Mouse (Mus musculus): ENCODE data around the gene Zfp189.

The Zfp189 gene

GRCm38 (mm10) chr4:49536671-49537070 is 15.7 kb downstream of the Zfp189 start:
- no peak for DNase-seq (ENCODE audit: low spot score in 2 of 2)

- no peak for DNase-seq (ENCODE audit: low spot score in 2 of 2)
Observed at GRCm38 (mm10) chr4:49539665-49540064, 18.7 kb downstream of the Zfp189 start.

- DNase-seq (ENCODE audit: low spot score in 2 of 2), result no peak
Observed at GRCm38 (mm10) chr4:49540966-49541365, 20.0 kb downstream of the Zfp189 start.

- DNase-seq (ENCODE audit: low spot score in 2 of 2), result no peak
Observed at GRCm38 (mm10) chr4:49546026-49546425, 25.1 kb downstream of the Zfp189 start.

- DNase-seq (ENCODE audit: low spot score in 2 of 2), result no peak
Observed at GRCm38 (mm10) chr4:49546873-49547543, 26.0 kb downstream of the Zfp189 start.

GRCm38 (mm10) chr4:49547544-49548219 is 26.7 kb downstream of the Zfp189 start:
- DNase-seq (ENCODE audit: low spot score in 2 of 2), result no peak

GRCm38 (mm10) chr4:49549383-49549782 is 28.4 kb downstream of the Zfp189 start, which contains the start of gene Aldob:
TSS of gene Aldob (minus strand) at chr4:49549546.
- no peak for DNase-seq (ENCODE audit: low spot score in 2 of 2)

GRCm38 (mm10) chr4:49553380-49553779 is 32.4 kb downstream of the Zfp189 start:
- no peak for DNase-seq (ENCODE audit: low spot score in 2 of 2)

- no peak for DNase-seq (ENCODE audit: low spot score in 2 of 2)
Observed at GRCm38 (mm10) chr4:49557375-49557774, 36.4 kb downstream of the Zfp189 start.

GRCm38 (mm10) chr4:49558181-49558580 is 37.2 kb downstream of the Zfp189 start:
- DNase-seq (ENCODE audit: low spot score in 2 of 2), result no peak

- DNase-seq (ENCODE audit: low spot score in 2 of 2), result no peak
Observed at GRCm38 (mm10) chr4:49559915-49560772, 39.2 kb downstream of the Zfp189 start.

GRCm38 (mm10) chr4:49567613-49568012 is 46.6 kb downstream of the Zfp189 start:
- peak; percentile 17 to 55 for DNase-seq (ENCODE audit: low spot score in 2 of 2)

GRCm38 (mm10) chr4:49572194-49572593 is 51.2 kb downstream of the Zfp189 start:
- DNase-seq (ENCODE audit: low spot score in 2 of 2), result no peak
